Mouse (Mus musculus) CH12F3 (cell line): ENCODE measurements around the gene Six1.
"Not testable (repeated sequence)": the region's sequence is repeated elsewhere in the genome, so short reads cannot be mapped to it uniquely, and the experiment has no call there.

Experiments used
- in situ Hi-C: fragments of 300-500 bp; cut with MboI; formaldehyde crosslinking; loops from 2 replicates; pipeline ENCODE4 v1.14.3; 2020; ENCODE audit warnings: low sequenced_read_pairs

Gene Six1

DNA sequence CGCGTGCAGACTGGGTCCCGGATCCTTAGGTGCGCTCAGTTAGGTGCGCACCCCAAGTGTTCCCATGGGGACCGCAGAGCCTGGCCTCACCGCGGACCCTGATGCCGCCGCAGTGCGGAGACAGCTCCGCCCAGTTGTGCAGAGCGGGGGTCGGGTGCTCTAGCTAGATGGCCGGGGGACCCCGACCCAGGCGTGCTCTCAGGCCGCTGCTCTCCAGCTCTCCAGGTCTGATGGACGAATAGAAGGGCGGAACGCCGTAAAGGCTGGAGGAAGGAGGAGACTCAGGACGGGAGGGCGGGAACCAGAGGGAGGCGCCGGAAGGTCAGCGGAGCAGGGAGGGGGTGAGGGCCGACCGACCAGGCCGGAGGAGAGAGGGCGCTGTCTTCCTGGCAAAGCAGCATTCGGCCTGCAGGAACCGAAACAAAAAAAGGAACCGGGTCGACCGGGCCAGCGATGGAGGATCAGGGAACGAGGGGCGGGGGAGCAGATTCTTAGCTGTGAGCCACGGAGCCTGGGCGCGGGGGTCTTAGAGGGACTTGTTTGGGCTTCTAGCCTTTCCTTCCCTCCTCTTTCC is at the start of gene Six1:
Gene Six1, minus strand, starts transcription at position 220 of the 574 bp plus-strand sequence.
- in situ Hi-C loops: no loop called here

DNA sequence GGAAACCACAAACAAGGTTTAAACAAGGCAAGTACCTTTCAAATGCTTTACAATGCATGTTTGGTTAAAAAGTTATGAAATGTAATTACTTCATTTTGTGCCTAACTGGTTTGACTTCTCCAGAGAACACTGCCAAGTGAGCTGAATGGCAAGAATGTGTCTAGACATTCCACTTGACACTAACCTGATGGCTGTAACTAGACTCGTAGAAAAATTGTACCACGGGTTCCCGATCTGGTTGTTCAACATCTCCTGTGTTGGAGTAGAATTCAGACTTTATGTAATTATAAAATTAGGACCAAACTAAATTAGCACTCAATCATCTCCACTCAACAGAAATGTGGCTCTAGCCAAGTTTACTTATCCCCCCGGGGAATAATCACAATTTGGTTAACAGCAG is 44.9 kb upstream of the Six1 start:
- in situ Hi-C loops: no loop called here

DNA sequence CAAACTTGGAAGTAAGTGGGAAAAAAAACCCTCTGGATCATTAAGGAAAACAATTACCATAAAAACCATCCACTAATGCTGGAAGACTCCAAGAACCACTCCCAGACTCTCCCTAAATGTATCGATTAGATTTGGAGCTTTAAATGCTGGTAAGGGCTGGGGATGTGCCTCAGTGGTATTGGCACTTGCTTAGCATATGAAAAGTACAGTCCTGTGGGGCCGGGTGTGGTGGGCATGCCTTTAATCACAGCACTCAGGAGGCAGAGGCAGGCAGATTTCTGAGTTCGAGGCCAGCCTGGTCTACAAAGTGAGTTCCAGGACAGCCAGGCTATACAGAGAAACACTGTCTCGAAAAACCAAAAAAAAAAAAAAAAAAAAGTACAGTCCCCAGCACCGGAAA is 42.5 kb upstream of the Six1 start:
- in situ Hi-C loops: not testable (repeated sequence)

DNA sequence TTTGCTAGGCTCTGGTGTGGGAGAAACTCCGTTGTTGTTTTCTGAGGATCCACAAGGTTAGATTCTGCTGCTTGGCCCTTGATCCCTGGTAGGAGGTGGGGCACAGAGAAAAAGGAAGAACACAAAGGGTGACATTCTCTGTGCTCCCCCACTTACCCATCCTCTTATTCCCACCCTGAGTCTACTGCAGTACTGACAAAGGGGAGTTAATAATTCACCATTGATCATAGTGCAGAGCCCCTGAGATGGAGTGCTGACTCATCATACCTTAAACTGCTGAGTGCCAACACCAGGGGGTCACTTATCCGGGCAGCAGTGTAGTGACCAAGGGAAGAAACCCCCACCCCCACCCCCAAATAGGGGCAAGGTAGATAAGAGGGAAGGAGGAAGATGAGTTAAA is 40.9 kb upstream of the Six1 start:
- in situ Hi-C loops: no loop called here

DNA sequence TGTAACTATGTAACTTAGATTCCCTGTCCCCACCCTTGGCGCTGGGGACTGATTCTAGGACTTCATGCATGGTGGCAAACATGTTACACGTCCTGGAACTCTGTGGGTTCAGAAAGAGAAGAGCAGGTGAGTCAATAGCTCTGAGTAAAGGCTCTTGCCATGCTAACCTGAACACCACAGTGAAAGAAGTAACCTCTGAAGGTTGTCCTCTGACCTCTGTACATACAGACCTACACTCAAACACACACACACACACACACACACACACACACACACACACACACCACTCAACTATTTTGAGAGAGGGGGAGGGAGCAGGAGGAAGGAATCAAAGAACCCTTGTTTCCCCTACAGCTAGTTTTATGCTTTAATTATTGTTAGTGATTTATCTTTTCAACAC is 40.5 kb upstream of the Six1 start:
- in situ Hi-C loops: no loop called here

DNA sequence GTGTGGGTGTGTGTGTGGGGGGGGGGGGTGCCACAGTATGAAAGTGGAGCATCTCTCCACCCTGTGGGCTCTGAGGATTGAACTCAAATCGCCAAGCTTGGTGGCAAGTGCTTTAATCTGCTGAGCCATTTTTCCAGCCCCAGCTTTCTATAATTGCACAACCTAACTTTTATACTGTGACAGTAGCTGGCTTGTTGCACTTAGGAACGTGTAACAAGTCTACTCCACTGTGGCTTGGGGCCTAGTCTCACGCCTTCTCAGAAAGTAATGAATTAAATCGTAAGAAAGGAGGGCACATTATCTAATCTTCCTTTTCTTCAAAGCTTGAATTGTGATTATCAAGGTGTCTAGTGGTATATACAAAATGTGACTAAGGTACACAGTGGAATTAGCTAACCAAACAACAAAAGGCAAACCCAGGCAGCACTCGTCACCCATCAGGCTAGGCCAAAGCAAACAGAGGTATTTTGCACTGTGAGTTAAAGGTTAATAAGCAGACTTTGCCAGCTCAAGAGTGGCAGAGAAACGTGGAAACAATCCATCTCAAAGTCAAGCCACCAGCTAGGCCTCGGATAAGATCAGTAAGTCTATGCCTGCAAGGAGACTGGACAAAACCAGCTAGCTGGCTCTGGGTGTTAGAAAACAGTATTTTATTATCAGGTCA is 37.1 kb upstream of the Six1 start:
- in situ Hi-C loops: no loop called here

DNA sequence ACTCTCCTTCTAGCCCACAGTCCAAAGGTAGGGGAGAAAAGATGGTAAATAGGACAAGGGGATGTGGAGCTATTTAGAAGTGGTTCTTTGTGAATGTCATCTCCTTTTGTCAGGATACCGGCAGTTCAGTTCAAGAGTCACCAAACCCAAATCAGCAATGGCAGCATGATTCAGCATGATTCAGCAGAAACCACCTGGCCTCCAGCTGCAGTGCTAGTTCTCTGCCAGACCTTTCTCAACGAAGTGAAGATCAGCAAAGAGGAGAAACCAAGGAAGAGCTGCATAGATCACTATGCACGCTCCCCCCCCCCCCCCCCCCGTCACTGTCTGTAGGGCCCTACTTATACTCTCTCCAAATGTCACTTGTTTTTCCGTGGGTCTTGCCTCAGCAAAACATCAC is 35.2 kb upstream of the Six1 start:
- in situ Hi-C loops: no loop called here

DNA sequence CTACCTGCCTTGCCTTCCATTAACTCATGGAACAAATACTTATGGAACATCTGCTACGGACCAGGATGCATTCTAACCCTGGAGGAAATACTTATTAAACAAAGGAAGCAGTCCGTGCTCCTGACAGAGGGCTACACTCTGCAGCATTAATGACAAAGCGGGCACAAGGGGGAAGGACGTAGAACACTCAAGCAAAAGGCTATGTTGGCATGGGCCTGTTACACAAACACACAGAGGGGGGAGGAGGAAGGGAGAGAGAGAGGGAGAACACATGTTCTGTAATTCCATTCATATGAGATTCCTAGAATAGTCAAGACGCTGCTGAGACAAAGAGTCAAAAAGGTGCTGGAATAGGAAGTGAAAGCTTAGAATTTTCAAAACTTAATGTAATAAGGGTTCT is 34.8 kb upstream of the Six1 start:
- in situ Hi-C loops: no loop called here

DNA sequence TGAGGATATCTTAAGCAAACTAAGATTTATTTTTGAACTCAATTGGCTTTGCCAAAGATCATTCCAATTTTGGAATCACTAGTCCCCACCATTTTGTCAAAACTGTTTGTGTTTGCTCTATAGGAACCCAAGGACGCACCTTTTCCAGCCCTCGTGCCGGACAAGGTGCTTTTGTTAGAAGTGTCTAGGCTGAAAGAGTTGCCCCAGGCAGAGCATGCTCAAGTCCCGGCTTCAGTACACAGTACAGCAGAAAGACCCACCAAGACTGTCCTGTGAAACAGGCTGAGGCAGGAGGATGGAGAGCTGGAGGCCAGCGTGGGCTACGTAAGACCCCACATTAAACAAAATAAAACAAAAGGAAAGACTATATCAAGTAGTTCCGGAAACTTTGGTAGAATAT is 33.4 kb upstream of the Six1 start:
- in situ Hi-C loops: no loop called here

DNA sequence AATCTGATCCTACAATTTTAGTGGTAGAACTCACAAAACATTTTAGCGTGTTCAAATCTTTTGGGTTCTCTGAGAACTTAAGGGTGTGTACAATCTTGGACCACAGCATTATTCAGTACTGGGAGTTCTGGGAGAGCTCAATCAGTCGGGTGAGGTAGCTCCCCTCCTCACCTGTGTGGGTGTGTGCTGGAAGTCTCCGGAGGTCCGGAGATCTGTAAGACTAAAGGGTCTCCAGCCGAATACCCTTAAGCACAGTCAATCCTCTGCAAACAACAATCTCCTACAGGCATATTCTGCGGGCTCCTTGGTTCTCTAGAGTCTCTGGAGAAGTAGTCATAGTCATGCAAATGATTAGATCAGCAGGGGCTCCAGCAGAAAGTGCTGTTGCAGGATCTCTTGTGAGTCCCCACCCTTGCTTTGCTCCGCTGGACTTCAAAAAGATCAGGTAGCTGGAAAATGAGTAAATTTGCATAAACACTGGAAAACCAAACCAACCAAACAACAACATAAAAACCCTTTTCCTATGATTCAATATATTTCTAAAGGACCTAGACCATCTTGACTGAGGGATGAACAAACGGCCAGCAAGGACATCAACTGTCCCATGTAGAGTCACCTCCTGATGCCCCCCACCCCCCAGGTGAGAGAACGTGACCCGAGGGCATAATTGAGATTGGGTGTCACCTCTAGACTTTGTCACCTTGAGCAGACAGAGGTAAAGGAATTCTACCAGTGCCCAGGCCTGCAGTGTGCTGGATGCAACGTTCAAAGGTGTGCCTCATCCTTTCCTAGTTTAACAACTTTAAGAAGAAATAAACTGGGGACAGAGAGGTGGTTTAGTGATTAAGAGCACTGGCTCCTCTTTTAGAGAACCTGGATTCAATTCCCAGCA is 32.3 kb upstream of the Six1 start:
- in situ Hi-C loops: no loop called here

DNA sequence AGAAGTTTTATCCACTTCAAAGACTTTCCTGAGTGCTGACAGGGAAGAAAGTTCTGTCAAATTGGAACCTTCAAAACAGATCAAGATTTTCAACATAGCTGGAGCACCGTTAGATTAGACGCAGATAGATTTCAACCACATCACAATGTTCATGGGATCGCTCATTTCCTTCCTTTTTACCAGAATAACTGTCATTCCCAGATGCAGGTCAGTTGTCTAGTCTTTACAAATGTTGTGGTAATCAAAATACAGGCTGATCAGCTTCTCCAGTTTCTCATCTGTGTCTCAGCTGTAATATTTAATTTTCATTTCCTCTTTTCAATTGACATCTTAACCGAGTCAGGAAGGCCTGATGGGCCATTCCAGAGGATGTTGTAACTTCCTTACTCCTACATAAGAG is 30.1 kb upstream of the Six1 start:
- in situ Hi-C loops: no loop called here

DNA sequence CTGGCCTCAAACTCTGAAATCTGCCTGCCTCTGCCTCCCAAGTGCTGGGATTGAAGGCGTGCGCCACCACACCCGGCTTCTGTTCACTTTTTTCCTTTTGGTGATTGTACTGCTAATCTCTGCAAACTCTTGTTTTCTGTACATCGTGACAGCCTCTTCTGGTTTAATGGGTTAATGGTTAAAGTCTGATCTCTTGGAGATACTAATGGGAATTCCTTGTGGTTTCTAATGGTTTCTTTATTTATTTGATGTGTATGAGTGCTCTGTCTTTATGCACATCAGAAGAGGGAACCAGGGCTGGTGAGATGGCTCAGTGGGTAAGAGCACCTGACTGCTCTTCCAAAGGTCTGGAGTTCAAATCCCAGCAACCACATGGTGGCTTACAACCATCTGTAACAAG is 28.1 kb upstream of the Six1 start:
- in situ Hi-C loops: not testable (repeated sequence)

DNA sequence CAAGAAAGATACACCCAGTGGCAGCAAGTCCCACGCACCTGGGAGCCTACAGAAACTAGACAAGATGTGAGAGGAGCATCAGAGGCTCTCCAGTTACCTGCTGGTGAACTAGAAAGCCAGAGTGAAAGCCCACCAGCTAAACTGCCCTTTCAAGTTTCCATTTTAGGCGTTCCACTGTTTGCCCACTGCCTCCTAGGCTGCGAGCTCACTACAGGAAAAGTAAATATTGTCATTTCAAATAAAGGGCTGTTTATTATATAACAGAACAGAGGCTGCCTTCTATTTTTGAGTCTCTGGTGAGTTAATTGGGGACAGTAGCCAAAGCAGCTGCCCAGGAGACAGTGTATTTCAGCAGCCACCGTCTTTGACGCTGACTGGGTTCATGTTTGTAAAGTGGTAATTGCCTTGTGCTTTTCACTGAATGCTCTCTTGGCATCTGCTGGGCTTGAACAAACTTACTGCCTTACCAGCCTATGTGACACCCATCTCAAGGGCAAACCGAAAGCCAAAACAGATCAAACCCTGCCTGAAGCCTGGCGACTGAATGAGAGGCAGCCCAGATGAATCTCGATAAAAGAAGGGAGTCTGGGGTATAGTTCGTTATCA is 7.2 kb upstream of the Six1 start:
- in situ Hi-C loops: no loop called here

DNA sequence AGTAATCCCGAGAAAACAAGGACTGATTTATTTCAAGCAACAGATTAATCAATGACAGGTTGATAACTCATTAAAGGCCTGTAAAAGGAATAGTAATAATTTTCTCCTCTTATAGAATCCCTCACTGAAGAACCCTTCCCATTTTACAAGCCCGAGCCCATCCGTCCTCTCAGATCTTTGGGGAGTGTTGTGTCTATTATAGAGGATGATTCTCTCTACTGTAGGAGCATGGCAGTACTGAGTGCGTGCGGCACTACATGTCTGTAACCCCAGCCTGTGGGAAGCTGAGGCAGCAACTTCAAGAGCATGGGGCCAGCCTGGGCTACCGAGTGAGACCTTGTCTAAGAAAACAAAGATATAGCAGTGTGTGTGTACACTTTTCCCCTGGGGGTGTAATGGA is 3.8 kb upstream of the Six1 start:
- in situ Hi-C loops: no loop called here

DNA sequence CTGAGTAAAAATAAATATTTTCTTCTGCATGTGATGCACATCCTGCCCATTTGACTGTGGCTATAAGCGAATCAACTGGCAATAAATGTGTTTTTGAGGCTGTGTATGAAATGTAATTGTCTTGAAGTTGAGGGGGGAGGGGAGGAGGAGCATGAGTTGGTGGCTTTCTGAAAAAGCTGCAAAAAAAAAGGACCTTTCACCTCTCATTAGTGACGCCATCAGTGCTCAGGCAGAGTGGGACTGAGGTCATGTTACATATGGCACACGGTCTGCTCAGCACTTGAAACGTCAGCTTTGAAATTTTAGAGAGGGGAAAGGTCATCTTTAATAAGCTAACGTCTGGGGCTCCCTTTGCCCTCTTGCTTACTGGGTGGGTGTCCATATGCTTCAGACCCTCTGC is 1.8 kb upstream of the Six1 start:
- in situ Hi-C loops: no loop called here

DNA sequence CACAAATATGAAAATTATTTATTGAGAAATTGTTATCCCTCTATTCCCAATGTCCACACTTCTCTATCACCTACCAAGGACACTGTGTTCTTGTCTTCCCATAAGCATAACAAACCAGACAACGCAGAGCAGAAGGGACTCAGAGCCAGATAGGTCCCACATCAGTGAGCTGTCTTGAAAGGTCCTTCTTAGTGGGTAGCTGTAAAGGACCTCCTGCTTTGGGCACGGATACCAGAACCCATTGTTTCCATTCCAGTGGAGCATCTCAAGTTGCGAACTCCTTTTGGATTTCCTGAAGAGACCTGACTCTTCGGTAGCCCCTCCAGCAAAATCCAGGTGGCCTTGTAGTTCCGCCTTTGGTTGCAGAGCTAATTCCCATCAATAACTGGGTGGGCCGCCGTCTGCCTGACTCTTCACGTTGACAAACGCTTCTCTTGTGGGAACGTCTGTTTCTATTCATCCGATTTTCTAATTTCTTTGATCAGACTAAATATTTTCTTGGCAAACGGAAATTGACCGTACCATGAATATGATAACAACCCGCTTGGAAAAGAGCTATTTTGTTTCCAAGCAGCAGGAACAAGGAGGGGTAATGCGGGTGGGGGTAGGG is 994 bp upstream of the Six1 start:
- in situ Hi-C loops: no loop called here

DNA sequence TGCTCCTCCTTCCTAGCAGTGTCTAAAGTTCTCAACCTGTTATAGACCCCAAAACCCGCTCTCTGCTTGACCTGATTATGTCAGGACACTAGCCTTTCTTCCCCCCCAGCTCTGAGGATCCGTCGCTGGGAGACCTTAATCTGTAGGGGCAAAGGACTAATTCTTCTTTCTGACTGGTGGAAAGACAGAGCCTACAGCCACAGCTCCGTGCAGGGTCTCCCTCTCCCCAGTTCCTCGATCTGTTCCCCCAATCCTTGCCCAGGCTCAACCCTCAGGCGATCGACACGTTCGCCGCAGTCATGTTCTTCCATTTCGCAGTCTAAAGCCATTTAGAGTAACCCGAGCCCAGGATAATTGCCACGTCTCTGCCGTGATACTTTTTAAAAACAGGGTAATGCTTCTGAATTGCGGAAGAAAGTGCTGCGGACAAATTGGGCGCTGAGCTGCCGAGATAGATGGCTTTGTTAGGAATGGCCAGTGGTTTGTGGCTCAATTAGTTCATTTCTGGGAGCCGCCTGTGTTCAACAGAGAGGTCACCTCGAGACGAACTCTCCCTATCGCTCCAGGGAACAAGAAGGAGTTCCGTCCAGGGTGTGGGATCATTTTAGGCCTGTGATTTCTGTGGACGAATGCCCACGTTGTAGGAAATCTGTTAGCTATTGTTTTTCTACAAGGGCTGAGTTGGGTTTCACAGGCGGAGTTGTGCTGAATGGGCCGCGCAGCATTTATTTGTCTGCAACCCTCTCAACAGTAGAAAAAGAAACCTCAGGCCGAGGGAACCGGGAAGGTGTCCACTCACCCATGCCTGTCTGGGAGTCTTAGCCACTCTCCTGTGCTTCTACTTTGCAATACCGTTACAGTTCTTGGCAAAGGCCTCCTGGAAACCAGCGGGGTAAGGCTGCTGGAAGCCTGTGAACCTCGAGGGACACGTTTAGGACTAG is 766 bp downstream of the Six1 start:
- in situ Hi-C loops: no loop called here

DNA sequence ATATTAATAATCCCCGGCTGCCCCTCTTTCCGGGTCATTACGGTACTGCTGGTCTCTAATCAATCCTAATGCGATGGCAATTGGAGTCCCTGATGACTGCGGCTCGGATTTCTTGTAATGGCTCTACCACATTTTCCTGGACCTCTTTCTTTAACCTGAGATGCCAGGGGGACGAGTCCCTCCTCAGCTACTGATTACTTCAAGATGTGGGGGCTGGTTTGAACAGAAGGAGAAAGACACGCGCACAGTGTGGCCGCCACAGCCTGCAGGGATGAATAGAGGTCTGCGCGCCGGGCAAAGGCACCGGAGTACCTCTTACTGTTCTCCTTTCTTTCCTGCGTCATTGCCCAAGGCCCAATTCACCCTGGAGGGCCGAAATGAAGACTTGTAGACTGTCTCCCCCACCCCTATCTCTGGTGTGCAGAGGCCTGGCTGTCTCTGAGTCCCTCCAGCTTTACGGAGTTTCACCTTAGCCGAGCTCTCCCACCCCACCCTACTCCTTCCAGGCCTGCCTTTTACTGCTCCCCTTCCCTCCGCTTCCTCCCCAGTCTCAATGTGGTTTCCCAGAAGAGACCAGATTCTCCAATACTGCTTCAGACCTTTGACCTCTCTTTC is 1.5 kb downstream of the Six1 start:
- in situ Hi-C loops: no loop called here

DNA sequence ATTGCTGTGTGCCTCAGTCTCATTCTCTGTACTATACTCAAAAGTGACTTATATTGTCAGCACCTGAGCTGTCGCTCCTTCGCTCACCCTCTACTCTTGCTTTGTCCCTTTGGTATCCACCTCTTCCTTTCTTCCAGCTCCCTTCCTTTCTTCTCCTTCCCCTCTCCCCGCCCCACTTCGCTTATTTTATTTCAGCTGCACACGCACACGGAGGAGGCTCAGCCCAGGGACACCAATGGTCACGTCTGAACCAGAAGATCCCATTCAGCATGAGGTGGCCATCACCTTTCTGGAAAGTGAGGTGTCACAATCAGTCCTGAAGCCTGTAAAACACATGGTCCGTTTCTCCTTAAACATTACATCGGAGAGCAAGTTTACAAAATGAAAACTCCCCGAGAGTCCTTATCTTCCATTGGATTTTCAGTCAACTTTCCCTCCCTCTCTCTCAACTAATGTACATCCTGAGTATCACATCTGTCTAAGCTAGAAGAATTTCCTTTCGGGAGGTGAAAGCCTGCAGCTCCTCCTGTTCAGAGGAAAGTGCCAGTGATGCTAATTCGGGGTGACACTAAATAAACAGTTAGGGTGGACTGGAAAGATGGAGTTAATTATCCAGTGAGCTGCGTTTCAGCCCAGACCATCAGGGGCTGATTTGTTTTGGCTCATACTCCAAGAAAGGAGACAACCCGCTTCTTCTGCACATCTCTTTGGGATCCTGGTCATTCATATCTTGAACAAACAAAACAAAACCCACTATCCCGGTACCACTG is 2.7 kb downstream of the Six1 start:
- in situ Hi-C loops: no loop called here
